Mouse (Mus musculus): ENCODE results near the gene Ptpa. TPM values are rescaled to one million over a fixed set of nuclear protein-coding genes. Genes with fewer than 3 reads are reported as not detected.

Ptpa gene
- polyA plus RNA-seq, 1 experiment from 2014 or later: 129 TPM

- H3K9me3 ChIP-seq (replicated peaks): no peaks in the 10 kb centered on the region
- no peak overlapping the region for H3K4me3 ChIP-seq (replicated peaks)
- H3K4me2 ChIP-seq: no peak overlapping the region
- peaks cover 58% of the 10 kb centered on the region for H3K4me1 ChIP-seq (replicated peaks)
- H3K27me3 ChIP-seq: no peaks in the 10 kb centered on the region
- no peak for ATAC-seq (ENCODE audit: insufficient read depth)
- H3K9ac ChIP-seq: no peak overlapping the region
- peak overlapping the region; percentile 82; the same call in 1 of the 2 replicates for H3K27ac ChIP-seq (replicated peaks)
- 87% methylated on average over 6 of the region's 6 CpGs for WGBS (ENCODE audit: insufficient replicate concordance)
- H3K36me3 ChIP-seq (replicated peaks): peaks cover 97% of the 10 kb centered on the region
These were observed 23.8 kb downstream of the Ptpa start for GRCm38 (mm10) chr2:30439631-30440030.

GRCm38 (mm10) chr2:30440211-30440700 lies 24.4 kb downstream of the Ptpa start:
- H3K27ac ChIP-seq (replicated peaks): peak overlapping the region; percentile 82
- H3K4me2 ChIP-seq: no peak overlapping the region
- 63% methylated on average over 3 of the region's 3 CpGs for WGBS (ENCODE audit: insufficient replicate concordance)
- no peak overlapping the region for H3K9ac ChIP-seq
- no peaks in the 10 kb centered on the region for H3K9me3 ChIP-seq (replicated peaks)
- H3K36me3 ChIP-seq (replicated peaks): peaks cover 97% of the 10 kb centered on the region
- no peak overlapping the region for H3K4me3 ChIP-seq (replicated peaks)
- no peak for ATAC-seq (ENCODE audit: insufficient read depth)
- H3K27me3 ChIP-seq: no peaks in the 10 kb centered on the region
- peaks cover 57% of the 10 kb centered on the region for H3K4me1 ChIP-seq (replicated peaks)

GRCm38 (mm10) chr2:30440701-30441517 lies 25.1 kb downstream of the Ptpa start:
- Histone ChIP-seq H3K36me3 (replicated peaks) (peaks cover 99% of the 10 kb centered on the region), H3K4me3 (replicated peaks) (no peak overlapping the region), H3K27me3 (no peaks in the 10 kb centered on the region), H3K9me3 (replicated peaks) (no peaks in the 10 kb centered on the region), H3K27ac (replicated peaks) (peak overlapping the region; percentile 82), H3K4me2 (peak overlapping the region; percentile 47; the same call in 1 of the 2 replicates), H3K4me1 (replicated peaks) (peaks cover 55% of the 10 kb centered on the region), H3K9ac (no peak overlapping the region)
- peak; percentile 30; the same call in 1 of the 2 replicates for ATAC-seq (ENCODE audit: insufficient read depth)
- WGBS (ENCODE audit: insufficient replicate concordance): 32% methylated on average over 12 of the region's 12 CpGs

GRCm38 (mm10) chr2:30441518-30442497 lies 26.0 kb downstream of the Ptpa start:
- H3K4me3 ChIP-seq (replicated peaks): peak overlapping the region; percentile 18
- no peaks in the 10 kb centered on the region for H3K27me3 ChIP-seq
- peak; percentile 28 for ATAC-seq (ENCODE audit: insufficient read depth)
- no peak overlapping the region for H3K9ac ChIP-seq
- H3K36me3 ChIP-seq (replicated peaks): peaks cover 99% of the 10 kb centered on the region
- H3K9me3 ChIP-seq (replicated peaks): no peaks in the 10 kb centered on the region
- H3K4me2 ChIP-seq: peak overlapping the region; percentile 47
- peaks cover 53% of the 10 kb centered on the region for H3K4me1 ChIP-seq (replicated peaks)
- H3K27ac ChIP-seq (replicated peaks): peak overlapping the region; percentile 82
- WGBS (ENCODE audit: insufficient replicate concordance): 48% methylated on average over 15 of the region's 15 CpGs

- Histone ChIP-seq H3K4me3 (replicated peaks) (no peak overlapping the region), H3K9ac (no peak overlapping the region), H3K36me3 (replicated peaks) (peaks cover 99% of the 10 kb centered on the region), H3K4me1 (replicated peaks) (peaks cover 53% of the 10 kb centered on the region), H3K4me2 (peak overlapping the region; percentile 47), H3K27ac (replicated peaks) (peak overlapping the region; percentile 82), H3K9me3 (replicated peaks) (no peaks in the 10 kb centered on the region), H3K27me3 (no peaks in the 10 kb centered on the region)
- ATAC-seq (ENCODE audit: insufficient read depth): no peak
- 77% methylated on average over 5 of the region's 5 CpGs for WGBS (ENCODE audit: insufficient replicate concordance)
These were observed 26.7 kb downstream of the Ptpa start for GRCm38 (mm10) chr2:30442498-30442890.

- Histone ChIP-seq H3K27ac (replicated peaks) (no peak overlapping the region), H3K27me3 (no peaks in the 10 kb centered on the region), H3K36me3 (replicated peaks) (peaks cover 99% of the 10 kb centered on the region), H3K9ac (no peak overlapping the region), H3K4me3 (replicated peaks) (no peak overlapping the region), H3K4me2 (no peak overlapping the region), H3K4me1 (replicated peaks) (peaks cover 53% of the 10 kb centered on the region), H3K9me3 (replicated peaks) (no peaks in the 10 kb centered on the region)
- no peak for ATAC-seq (ENCODE audit: insufficient read depth)
- 85% methylated on average over 4 of the region's 4 CpGs for WGBS (ENCODE audit: insufficient replicate concordance)
These were observed 27.4 kb downstream of the Ptpa start for GRCm38 (mm10) chr2:30443281-30443680.

- no peak for ATAC-seq (ENCODE audit: insufficient read depth)
- peaks cover 99% of the 10 kb centered on the region for H3K36me3 ChIP-seq (replicated peaks)
- H3K27ac ChIP-seq (replicated peaks): 0 out of 2 replicates have a peak overlapping the region, but pooled peaks have one; percentile 33
- H3K9ac ChIP-seq: no peak overlapping the region
- no peaks in the 10 kb centered on the region for H3K27me3 ChIP-seq
- H3K4me3 ChIP-seq (replicated peaks): no peak overlapping the region
- H3K9me3 ChIP-seq (replicated peaks): no peaks in the 10 kb centered on the region
- 79% methylated on average over 5 of the region's 5 CpGs for WGBS (ENCODE audit: insufficient replicate concordance)
- H3K4me1 ChIP-seq (replicated peaks): peaks cover 53% of the 10 kb centered on the region
- no peak overlapping the region for H3K4me2 ChIP-seq
These were observed 28.2 kb downstream of the Ptpa start for GRCm38 (mm10) chr2:30444006-30444405.

GRCm38 (mm10) chr2:30444450-30444849 lies 28.6 kb downstream of the Ptpa start:
- Histone ChIP-seq H3K4me3 (replicated peaks) (no peak overlapping the region), H3K4me2 (no peak overlapping the region), H3K27me3 (no peaks in the 10 kb centered on the region), H3K9ac (no peak overlapping the region), H3K36me3 (replicated peaks) (peaks cover 99% of the 10 kb centered on the region), H3K9me3 (replicated peaks) (0 out of 2 replicates have a peak, but pooled peaks cover 2% of the 10 kb centered on the region), H3K4me1 (replicated peaks) (peaks cover 53% of the 10 kb centered on the region), H3K27ac (replicated peaks) (0 out of 2 replicates have a peak overlapping the region, but pooled peaks have one; percentile 33)
- no peak for ATAC-seq (ENCODE audit: insufficient read depth)

GRCm38 (mm10) chr2:30445312-30445711 lies 29.5 kb downstream of the Ptpa start:
- H3K4me3 ChIP-seq (replicated peaks): no peak overlapping the region
- peaks cover 46% of the 10 kb centered on the region for H3K4me1 ChIP-seq (replicated peaks)
- no peaks in the 10 kb centered on the region for H3K27me3 ChIP-seq
- H3K36me3 ChIP-seq (replicated peaks): peaks cover 99% of the 10 kb centered on the region
- H3K9me3 ChIP-seq (replicated peaks): 0 out of 2 replicates have a peak, but pooled peaks cover 6% of the 10 kb centered on the region
- H3K4me2 ChIP-seq: no peak overlapping the region
- ATAC-seq (ENCODE audit: insufficient read depth): no peak
- 98% methylated on average over 2 of the region's 2 CpGs for WGBS (ENCODE audit: insufficient replicate concordance)
- no peak overlapping the region for H3K9ac ChIP-seq
- H3K27ac ChIP-seq (replicated peaks): no peak overlapping the region

- ATAC-seq (ENCODE audit: insufficient read depth): no peak
- no peak overlapping the region for H3K27ac ChIP-seq (replicated peaks)
- H3K36me3 ChIP-seq (replicated peaks): peaks cover 89% of the 10 kb centered on the region
- peaks cover 28% of the 10 kb centered on the region for H3K4me1 ChIP-seq (replicated peaks)
- no peak overlapping the region for H3K4me2 ChIP-seq
- WGBS (ENCODE audit: insufficient replicate concordance): 68% methylated on average over 10 of the region's 10 CpGs
- H3K27me3 ChIP-seq: no peaks in the 10 kb centered on the region
- H3K4me3 ChIP-seq (replicated peaks): no peak overlapping the region
- 0 out of 2 replicates have a peak, but pooled peaks cover 6% of the 10 kb centered on the region for H3K9me3 ChIP-seq (replicated peaks)
- no peak overlapping the region for H3K9ac ChIP-seq
These were observed 31.3 kb downstream of the Ptpa start for GRCm38 (mm10) chr2:30446891-30447826.
